Mouse (Mus musculus): ENCODE results near the gene Adgrf1.

Adgrf1 gene

DNA sequence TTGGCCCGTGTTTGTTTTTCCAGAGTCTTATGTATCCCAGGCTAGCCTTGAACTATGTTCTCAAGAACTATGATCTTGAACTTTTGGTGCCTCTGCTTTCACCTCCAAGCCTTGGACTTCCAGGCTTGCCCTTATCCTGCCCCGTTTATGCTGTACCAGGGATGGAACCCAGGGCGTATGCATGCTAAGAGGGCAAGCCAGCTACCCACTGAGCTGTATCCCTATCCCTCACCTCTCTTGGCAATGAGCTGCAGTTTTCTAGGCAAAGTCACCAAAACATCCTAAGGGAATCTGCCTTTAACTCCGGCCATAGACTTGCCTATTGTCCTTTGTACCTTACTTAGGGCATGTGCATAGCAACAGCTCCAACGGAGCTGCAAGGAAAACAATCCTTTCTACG lies 92.8 kb downstream of the Adgrf1 start:
- DNase-seq (ENCODE audit: low read depth, low spot score): no peak

DNA sequence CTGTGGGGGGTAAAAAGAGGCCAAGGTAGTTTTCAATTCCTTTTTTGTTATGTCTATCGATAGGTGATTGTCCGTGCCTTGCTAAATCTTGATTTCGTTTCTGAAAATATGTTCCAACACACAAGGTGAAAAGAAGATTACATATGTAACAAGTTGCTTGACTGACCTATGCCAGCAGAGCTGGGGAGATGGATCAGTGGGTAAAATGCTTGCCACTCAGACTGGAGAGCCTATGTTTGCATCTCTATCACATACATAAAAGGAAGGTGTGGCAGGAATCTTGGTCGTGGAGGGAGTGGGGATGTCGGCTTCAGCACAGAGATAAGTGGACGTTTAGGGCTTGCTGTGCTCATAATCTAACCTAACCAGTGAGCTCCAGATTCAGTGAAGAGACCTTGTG lies 93.8 kb downstream of the Adgrf1 start:
- no peak for DNase-seq (ENCODE audit: low read depth, low spot score)

DNA sequence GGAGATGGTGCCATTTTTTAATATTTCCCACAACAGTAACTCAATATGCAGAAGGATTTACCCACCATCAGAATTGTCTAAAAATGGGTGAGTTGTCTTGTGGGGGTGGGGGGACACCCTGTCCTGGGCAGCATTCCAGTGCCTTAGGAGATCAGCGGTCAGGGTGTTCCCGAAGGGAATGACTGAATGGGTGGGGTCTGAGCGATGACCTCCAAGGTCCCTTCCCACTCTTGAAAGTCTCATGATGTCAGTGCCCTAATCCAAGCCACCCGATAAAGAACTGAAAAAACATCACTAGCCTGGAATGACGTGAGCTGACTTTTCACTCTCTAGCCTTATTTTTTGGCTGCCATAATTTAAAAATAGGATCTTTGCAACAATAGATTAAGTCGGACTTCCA lies 95.2 kb downstream of the Adgrf1 start:
- no peak for DNase-seq (ENCODE audit: low read depth, low spot score)

DNA sequence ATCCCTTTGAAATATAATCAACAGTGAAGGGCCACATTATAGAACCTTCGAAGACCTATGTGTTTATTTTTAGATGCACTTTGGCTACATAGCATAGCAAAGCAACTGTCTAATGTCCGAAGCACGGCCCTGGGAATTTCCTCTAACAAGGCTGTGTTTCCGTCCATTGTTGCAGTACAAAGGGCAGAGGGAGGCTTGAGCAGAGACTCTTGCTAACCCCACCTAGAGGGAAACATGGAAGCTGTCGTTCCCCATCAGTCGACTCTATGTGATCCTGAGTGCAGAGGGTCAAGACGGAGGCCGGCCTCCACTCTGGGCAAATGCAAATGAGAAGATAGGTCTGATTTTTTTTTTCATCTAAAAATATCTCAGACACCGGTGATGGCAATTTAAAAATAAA lies 96.4 kb downstream of the Adgrf1 start:
- DNase-seq (ENCODE audit: low read depth, low spot score): no peak

DNA sequence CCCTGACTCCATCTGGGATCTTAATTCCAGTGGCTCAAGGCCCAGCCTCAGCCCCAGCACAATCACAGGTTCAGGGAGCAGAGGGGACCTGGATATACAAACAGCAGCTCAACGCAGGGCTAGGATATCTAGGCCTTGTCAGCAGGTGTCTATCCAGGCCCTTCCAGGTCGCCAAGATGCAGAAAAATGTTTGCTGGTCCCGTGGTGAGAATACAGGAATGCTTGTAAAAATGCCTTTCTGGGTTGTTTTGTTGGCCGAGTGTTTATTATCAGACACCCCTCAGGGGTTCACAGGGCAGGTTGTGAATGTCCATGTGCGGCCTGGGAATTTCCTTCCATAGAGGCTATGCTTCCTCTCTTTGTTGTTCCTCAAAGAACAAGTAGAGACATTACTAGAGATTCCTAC lies 98.0 kb downstream of the Adgrf1 start:
- no peak for DNase-seq (ENCODE audit: low read depth, low spot score)

DNA sequence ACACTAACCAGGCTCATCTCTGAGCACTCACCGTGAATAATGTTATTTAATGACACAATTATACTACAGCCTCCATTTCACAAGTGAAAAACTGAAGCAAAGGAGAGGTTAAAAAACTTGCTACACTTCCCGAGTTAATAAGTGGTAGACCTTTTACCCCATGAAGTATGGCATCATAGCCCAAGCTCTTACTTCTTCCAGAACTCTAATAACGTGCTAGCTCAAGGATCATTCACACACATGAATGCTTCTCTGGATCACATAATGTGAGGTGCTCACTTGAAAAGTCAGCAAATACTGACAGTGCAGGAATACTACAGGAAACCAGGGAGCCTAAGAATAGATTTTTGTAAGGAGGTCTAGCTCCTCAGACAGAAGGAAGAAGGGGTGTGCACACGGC lies 102.5 kb downstream of the Adgrf1 start:
- DNase-seq (ENCODE audit: low read depth, low spot score): no peak

DNA sequence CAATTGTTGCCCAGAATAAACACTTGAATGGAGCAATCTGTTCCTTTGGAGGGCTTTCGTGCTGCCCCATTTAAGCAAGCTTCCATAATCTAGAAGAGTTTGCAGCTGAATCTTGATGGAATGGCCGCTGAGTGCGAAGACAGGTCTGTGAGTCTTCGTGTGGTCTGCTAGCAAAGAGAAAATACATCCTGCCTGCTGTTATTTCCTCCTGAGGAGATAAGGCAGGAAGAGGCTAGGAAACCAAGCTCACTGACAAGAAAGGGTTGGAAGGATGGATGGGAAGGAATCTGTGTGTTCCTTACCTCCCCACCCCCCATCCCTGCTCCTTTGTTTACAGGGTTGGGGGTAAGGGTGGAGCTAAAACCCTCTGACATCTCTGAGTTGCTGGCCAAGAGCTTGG lies 103.9 kb downstream of the Adgrf1 start:
- no peak for DNase-seq (ENCODE audit: low read depth, low spot score)

Data from brain, adult 2 months (tissue).